Mouse (Mus musculus) embryo, embryonic 11.5 days (tissue): ENCODE measurements around the gene Extl1.
"Not testable (repeated sequence)": the region's sequence is repeated elsewhere in the genome, so short reads cannot be mapped to it uniquely, and the experiment has no call there.

Source experiments
- DNase-seq: peaks from one replicate; pipeline ENCODE4 v3.0.0-alpha.2; 2012; ENCODE audit warnings: low read depth, low spot score

The Extl1 gene

DNA sequence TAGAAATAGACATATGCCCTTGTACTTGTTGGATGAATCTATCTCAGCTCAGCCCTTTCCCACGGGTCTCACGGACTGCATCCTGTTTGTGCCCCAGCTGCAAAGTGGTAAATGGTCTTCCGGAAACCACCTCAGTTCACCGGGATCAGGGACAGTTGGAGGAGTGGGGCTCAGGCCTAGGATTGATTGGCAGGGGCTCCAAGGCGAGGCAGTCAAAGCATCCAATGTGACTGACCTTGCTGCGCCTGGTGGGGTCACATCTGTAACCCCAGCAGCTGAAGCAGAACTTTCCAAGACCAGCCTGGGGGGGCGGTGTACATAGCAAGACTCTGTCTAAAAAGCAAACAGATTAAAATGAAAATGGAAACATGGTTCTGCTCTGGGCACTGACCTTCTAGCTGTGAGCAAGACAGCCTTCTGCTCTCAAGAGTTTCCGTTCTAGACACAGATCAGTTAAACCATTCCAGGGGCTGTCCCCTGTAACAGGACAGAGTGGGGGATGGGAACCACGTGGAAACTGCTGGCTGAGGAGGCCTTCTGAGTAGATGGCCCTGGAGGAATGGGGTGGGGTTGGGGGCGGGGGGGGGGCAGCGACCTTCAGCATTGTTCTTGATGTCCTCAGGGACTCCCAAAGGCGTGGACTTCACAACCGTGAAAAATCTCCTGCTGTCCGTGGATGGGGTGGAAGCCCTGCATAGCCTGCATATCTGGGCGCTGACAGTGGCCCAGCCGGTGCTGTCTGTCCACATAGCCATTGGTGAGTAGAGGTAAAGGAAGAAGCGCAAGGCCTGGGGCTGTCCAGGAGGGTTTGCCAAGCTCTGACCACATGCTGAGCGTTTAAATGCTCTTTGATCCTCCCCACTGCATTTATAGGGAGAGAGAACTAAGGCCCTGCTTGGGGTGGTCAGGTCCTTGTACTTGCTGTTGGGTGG, 32.1 kb downstream of the Extl1 start:
- DNase-seq, result no peak

DNA sequence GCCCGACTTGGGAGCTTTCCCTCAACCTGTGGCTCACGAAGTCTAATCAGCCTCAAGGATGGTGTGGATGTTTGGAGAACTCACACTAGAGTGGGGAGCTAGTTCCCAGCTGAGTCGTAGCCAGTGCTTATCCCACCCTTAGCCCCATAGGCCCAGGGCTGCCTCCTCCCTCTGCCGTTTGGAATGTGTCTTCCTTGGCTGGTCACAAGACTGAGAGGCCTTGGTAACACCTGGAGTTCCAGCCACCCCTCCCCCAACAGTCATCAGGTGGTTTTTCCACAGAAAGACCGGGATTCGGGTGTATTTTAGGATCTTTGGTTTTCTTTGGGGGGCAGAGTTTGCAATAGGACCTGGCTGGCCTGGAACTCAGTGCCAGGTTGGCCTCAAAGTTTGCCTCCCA, 33.0 kb downstream of the Extl1 start:
- no peak for DNase-seq

DNA sequence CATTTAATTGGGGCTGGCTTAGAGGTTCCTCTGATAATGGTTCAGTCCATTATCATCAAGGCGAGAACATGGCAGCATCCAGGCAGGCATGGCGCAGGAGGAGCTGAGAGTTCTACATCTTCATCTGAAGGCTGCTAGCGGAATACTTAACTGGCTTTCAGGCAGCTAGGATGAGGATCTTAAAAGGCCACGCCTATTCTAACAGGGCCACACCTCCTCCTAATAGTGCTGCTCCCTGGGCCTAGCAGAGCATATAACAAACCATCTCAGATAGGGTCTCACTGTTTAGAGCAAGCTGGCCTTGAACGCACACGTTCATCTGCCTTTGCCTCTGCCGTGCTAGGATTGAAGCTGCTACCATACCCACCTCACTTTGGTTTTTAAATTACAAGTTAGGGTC, 33.8 kb downstream of the Extl1 start:
- DNase-seq, result no peak

DNA sequence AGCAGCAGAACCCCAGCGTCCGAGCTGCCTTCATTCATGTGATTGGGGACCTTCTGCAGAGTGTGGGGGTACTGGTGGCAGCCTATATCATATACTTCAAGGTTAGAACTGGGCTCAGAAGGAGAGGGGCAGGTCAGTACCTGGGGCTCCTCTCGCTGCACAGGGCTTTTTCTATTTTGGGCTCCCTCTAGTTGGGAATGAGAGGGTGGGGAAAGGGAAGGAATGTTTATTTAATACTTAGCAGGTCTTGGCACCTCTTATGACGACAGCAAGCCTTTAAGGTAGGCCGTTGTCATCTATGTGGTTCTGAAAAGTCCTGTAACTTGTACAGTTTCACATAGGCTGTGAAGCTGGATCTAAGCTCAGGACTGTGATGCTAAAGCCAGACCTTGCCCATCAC, 35.1 kb downstream of the Extl1 start:
- DNase-seq, result no peak

DNA sequence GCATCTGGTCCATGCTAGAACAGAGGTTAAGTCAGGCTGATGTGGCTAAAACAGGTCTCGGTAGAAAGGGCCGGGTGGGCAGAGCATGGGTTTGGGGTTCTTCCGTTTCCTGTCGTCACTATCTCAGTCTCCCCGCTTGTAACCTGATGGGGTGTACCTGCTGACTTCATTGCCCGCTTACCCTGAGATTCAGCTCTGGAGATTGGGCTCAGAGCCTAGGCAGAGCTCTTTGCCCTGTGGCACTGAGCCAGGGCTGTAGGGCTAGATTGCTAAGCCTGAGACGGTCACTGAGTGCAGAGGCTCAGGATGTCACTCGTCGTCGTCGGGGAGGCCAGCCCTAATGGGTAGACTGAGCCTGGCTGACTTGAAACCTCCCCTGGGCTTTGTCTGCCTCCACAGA, 35.6 kb downstream of the Extl1 start:
- DNase-seq, result no peak

DNA sequence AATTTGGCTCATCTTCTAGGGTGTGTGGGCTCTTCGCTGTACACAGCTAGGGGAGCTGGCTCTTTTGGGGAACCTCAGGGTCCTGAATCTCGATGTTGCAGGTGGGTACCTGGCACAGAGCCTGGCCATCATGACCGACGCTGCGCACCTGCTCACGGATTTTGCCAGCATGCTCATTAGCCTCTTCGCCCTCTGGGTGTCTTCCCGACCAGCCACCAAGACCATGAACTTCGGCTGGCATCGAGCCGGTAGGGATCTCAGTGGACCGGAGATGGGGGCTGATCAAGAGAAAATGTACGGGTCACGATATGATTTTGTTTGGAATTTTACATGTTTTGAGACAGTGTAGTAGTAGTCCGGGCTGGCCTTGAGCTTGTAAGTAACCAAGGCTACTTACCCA, 37.8 kb downstream of the Extl1 start:
- no peak for DNase-seq

DNA sequence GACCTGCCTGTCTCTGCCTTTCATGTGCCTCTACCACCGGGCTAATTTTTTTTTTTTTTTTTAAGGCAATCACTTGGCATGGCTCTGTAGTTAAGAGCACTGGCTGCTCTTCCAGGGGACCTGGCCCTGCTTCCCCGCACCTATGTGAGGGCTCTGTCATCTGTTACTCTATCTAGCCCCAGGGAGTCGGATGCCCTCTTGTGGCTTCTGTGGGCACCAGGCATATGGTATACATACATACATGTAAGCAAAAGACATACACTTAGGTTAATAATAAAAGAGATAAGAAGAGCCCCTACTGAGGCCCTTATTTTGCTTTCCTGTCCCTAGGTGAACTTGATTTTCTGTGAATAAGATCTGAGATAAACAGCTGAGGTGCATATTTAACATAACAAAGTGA, 39.0 kb downstream of the Extl1 start:
- DNase-seq, result no peak

DNA sequence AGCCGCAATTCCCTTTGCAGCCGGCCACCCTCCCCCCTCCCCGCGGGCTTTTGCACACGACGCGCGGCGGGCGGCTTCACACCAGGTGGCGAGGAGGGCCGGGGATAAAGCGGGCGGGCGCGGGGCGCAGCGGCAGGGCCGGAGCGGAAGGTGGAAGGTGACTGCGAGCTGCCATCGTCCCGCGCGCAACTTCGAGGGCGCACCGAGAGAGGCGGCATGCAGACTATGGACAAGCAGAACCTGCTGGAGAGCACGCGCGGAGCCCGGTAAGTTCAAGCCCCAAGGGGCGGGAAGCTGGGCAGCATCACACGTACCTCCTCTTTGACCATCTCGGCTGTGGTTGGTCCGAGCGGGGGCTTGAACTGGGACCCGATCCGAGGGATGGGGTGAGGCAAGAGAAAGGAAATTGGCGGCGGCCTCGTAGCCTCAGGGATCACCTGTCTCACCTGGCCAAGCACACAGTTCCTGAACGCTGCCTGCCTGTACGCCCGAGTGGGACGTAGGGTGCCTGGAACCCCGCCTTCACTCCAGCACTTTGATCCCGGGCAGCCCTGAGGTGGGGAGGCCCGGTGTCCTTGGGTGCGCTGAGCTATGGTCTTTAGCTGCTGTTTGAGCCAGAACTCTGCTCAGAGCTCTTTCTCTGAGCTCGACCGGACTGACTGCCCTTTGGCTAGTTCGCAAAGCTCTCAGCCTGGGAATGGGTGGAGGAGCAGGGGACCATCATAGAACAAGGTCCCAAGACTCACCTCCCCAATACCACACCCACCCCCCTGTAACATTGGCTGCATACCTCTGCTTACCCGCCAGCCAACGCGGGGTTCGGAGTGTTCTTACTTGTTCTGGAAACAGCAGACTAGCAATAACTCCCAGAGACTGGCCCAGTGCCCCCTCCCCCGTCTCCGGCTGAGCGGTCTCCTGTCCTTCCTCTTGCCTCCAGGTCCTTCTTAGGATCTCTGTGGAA, 40.3 kb downstream of the Extl1 start, which contains the start of gene Slc30a2:
Slc30a2 (plus strand) TSS at position 111 of the 961 bp plus-strand sequence.
- no peak for DNase-seq

DNA sequence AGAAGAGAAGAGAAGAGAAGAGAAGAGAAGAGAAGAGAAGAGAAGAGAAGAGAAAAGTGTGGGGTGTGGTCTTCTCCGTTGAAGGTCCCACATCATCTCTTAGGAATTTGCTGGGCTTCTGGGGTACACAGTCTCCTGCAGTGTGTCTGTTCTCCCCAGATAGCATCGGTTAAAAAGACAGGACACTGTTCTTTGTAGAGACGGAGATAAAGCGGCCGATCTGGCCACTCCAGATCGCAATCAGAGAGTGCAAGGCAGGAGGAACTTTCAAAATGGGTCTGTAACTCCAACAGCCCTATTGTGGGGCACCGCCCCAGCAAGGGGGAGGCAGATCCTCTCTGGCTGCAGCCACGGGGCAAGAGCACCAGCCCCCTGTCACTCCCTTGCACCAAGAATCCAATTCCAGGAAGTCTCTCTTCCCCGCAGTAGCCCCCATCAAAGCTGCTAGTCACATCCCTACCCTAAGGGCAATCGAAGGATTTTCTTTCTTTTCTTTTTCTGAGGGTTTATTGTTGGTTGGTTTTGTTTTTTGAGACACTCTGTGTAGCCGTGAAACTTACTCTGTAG, 41.4 kb downstream of the Extl1 start:
- DNase-seq, result no peak

DNA sequence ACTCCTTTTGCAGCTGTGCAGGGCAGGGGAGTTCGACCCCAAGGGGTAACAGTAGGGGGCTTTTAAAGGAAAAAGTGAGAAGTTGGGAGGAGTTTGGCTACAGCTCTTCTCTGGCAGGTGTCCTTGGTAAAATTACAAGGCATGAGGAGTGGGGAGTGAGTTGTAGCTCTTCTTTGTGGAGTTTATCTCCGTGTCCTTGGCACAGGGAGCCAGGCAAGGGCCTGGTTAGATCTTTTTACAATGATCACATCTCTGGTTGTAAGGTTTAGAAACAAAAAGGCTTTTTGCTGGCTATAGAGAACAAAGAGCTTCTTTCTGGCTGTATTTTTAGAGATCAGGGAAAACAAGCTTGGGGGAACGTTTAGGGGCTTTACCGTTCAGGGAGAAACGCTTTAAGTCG, 42.4 kb downstream of the Extl1 start:
- not testable (repeated sequence) for DNase-seq

DNA sequence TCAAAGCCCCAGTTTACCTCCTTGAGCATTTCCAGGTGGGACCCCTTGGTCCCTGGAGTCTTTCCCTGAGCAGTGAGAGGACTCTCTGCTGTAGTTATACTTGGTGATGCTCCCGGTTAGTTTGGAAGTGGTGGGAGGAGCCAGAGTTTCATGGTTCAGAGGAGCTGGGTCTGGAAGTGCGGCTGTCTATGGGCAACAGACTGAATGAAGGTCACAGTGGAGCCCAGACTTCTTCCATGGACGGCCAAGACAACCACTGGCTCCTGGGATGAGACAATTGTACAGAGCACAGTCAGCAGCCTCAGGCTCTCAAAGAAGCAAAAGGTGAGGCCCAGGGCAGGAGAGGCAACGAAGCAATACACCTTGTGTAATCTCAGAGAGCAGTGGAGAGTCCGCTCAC, 53.4 kb downstream of the Extl1 start:
- DNase-seq, result no peak

DNA sequence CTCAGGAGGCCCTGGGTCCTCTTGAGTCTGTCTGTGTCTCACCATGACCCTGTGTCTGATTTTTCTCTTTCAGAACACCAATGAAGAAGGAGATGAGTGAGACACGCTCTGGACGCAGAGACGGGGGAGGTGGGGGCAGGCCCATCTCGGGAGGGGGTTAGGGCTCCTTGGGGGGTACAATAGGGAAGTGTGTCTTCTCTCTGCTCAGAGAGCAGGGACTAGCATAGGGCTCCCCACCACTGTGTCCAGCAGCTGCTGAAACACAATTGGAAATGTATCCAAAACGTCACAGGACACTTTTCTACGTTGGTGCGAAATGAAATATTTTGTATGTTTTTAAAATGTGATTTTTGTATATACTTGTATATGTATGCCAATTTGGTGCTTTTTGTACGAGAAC, 54.8 kb downstream of the Extl1 start:
- no peak for DNase-seq

DNA sequence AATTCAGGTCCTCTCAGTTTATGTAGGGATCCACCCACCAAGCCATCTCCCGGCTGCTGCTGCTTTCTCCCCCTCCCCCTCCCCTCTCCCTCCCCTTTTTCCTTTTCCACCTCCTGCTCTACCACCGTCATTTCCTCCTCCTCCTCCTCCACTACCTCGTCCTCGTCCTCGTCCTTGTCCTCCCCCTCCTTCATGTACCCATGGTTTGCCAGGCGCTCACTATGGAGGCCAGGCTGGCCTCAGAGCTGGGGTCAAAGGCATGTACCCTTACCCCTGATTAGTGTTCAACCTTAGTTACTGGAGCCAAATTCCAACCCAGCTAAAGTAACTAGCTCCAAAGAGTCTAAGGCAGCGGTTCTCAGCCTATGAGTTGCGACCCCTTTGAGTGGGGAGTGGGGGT, 55.5 kb downstream of the Extl1 start:
- DNase-seq, result no peak

DNA sequence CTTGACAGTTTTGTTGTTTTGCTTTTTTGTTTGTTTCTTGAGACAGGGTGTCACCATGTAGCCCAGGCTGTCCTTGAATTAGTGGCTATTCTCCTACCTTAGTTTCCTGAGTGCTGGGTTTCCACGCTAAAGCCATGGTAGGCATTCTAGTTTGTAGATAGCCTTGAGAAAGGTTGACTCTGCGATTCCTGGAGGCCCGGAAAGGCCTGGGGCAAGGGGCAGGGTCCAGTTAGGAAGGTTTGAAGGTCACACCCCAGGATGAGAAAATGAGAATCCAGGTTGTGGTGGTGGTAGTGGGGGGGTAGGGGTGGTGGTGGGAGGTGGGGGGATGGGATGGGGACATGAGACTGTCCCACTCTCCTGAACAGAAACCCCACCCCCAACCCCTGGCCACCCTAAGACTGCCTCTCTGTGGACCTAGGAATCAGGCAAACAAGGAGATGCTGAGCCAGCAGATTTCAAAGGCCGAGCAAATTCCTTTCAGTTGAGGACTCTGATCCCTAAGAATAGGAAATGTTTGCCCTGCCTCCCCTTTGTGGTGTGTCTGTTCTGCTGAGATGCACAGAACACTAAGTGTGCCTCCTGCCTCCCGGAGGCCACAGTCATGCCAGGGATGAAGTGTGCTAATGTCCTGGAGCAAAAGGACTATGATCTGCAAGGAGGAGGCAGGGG, 56.7 kb downstream of the Extl1 start:
- no peak for DNase-seq

DNA sequence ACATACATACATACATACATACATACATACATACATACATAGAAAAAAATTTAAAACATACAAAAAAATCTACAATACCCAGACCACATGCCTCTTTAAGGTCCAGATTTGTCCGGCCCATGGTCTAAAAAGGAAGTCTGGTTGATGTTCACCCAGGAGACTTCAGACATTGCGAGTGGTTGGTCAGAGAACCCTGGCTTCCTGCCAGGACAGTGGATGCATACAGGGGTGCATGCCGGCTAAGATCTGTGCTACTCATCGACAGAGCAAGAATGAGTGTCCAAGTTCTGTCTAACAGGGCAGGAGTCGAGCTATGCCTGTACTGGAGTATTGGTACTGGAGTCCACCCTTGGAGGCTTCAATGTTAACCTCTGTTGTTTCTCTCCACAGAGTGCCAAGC, 59.0 kb downstream of the Extl1 start:
- no peak for DNase-seq

DNA sequence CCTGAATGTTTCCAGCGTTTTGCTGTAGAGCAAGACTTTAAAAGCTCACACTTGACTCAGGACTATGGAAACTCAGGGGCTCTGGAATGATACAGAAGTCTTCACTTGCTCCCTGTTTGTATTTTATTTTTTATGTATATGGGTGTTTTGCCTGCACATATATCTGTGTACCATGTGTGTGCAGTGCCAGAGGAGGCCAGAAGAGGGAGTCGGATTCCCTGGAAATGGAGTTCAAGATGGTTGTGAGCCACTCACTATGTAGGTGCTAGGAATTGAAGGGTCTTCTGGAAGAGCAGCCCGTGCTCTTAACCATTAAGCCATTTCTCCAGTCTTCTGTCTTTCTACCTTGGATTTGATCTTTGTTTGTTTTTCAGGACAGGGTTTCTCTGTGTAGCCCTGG, 62.1 kb downstream of the Extl1 start:
- DNase-seq, result no peak

DNA sequence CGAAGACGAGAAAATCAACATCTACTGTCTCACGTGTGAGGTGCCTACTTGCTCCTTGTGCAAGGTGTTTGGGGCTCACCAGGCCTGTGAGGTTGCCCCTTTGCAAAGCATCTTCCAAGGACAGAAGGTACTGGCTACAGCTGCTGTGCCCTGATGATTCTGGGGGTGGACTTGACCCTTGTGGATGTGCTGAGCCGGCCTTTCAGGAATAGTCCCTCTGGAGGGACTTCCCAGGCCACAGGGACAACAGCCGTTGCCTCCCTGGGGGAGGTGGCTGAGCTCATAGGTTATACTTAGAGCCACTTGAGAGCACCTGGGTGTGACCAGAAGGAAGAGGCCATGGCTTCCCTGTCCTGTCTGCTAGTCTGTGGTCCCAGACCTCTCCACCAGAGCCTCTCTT, 64.0 kb downstream of the Extl1 start:
- DNase-seq, result no peak

DNA sequence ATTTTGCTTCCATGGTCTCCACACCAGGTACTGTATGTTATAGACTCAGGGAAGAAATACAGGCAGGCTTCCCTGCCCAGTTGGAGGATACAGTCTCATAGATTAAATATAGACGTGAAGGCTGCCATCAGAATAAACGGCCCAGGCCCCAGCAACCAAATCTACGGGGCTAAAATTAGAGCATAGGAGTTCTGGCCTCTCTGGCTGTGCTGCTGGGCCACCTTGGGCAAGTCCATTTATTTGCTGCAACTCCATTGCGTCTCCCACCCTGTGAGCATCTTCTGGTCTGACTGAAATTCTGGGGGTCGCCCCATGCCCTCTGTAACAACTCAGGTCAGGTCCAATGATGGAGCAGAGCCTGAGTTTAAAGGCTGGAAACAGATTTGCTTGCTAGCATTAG, 64.6 kb downstream of the Extl1 start:
- DNase-seq, result no peak

DNA sequence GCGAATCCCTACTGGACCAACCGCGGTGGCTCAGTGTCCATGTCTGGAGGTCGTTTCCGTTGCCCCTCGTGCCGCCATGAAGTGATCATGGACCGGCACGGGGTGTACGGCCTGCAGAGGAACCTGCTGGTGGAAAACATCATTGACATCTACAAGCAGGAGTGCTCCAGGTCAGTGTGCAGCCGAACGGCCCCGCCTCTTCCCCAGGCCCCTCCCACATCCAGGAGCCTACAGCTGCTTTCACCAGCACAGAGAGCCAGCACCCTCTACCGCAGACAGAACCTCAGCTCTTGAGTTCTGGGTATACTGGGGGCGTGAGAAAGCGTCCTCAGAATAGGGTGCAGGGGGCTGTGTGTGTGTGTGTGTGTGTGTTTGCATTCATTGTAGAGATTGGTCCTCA, 67.3 kb downstream of the Extl1 start:
- DNase-seq, result no peak

DNA sequence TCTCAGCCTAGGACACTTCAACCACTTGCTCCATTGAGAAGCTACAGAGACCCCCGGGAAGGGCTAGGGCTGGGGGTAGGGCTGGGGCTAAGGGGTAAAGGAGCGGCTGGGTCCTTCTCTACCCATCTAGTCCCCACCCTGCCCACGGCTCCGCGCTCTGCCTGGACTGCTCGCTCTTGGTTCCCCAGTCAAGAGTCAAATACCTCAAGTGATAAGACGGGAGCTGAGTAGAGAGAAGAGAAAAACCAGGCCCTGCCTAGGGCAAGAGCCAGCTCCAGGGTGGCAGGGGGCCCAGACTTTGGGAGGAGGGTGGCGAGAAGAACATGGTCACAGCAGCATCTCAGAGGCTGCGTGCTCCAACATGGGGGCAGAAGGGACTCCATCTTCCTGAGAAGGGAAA, 68.2 kb downstream of the Extl1 start:
- DNase-seq, result no peak

DNA sequence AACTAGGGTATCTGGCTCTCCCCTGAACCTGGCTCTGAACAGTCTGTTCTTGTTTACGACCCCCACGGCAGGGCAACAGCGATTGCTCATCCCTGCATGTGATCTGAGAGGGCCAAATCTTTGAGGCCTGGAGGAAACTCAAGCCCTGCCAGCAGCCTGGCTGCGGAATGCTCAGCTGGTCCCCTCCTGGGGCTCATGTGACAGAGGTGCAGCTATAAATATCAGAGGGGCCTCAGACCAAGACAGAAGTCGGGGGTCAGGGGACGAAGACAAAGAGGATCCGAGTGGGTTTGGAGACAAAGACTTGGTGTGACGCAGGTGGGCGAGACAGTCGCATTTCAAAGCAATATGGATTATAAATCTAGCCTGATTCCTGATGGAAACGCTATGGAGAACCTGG, 68.8 kb downstream of the Extl1 start, which contains the start of gene Trim63:
Trim63 (plus strand) TSS at position 245 of the 400 bp plus-strand sequence.
- DNase-seq, result no peak
